Mouse (Mus musculus) liver, embryonic 14.5 days (tissue): Measurements from ENCODE around the gene Tmem235.

Experiments
- CTCF ChIP-seq: IDR thresholded peaks from 2 replicates; pipeline ENCODE4 v1.5.1; 2016; ENCODE audit warnings: antibody characterized with exemption, low read depth, control low read depth
- EP300 ChIP-seq: IDR thresholded peaks from 2 replicates; pipeline ENCODE4 v1.6.1; 2016; ENCODE audit warnings: antibody characterized with exemption, low read depth

GRCm38 (mm10) chr11:117877917-117878745, 17.6 kb downstream of the Tmem235 start:
- TF ChIP-seq CTCF (no peak), EP300 (no peak)
